Mouse (Mus musculus) embryonic fibroblast, embryonic 13.5 days (primary cell): ENCODE data around the gene Srp72. TPM values are rescaled to one million over a fixed set of nuclear protein-coding genes. Genes with fewer than 3 reads are reported as not detected.
"Not testable (repeated sequence)": the region's sequence is repeated elsewhere in the genome, so short reads cannot be mapped to it uniquely, and the experiment has no call there.

Experiments used
- H3K27ac ChIP-seq: 2 replicates; pipeline ENCODE4 v1.5.1; 2012; ENCODE audit warnings: low read length, control low read depth, inconsistent platforms; ENCODE audit not compliant: insufficient read depth
- H3K4me1 ChIP-seq: 2 replicates; pipeline ENCODE4 v1.6.1; 2011; ENCODE audit warnings: low read length; ENCODE audit not compliant: control insufficient read depth, insufficient read depth
- H3K4me3 ChIP-seq: 2 replicates; pipeline ENCODE4 v1.5.1; 2011; ENCODE audit warnings: mild to moderate bottlenecking, control low read depth, low read length; ENCODE audit not compliant: insufficient read depth
- CTCF ChIP-seq: IDR thresholded peaks from 2 replicates; pipeline ENCODE4 v1.5.1; 2011; ENCODE audit warnings: mild to moderate bottlenecking, control low read depth, low read length, moderate library complexity, borderline replicate concordance; ENCODE audit not compliant: insufficient read depth
- POLR2A ChIP-seq: IDR thresholded peaks from 2 replicates; pipeline ENCODE4 v1.6.1; 2011; ENCODE audit warnings: low read depth, mild to moderate bottlenecking, control low read depth, low read length, moderate library complexity
- polyA plus RNA-seq: library from polyadenylated mRNA; stranded (reverse); fragments of >200 nt; gene quantifications from 2 replicates; pipeline ENCODE4 v1.2.4, GENCODE M21; 2011; ENCODE audit warnings: low read depth; ENCODE audit not compliant: missing spikeins, insufficient read length

Gene Srp72
- polyA plus RNA-seq, 1 experiment: 192 TPM

DNA sequence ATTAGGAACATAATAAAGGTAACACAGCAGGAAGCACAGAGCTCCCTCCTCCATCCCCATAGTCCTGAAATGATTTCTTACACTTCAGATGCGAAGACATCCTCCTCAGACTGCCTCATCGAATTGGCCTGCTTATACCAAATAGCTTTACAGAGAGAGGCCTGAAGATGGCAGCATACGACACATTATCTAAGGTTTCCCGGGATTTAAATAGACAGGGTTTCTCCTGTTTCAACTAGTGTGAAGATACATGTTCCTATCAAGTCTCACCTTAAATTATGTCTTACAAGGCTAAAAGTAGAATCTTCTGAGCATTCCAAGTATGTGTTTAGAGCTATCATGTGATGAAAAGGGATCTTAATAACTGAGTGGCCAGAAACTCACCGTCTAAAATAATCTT is 23.9 kb downstream of the Srp72 start:
- H3K27ac ChIP-seq: no peak overlapping the region
- TF ChIP-seq POLR2A: no peak
- TF ChIP-seq CTCF: no peak

DNA sequence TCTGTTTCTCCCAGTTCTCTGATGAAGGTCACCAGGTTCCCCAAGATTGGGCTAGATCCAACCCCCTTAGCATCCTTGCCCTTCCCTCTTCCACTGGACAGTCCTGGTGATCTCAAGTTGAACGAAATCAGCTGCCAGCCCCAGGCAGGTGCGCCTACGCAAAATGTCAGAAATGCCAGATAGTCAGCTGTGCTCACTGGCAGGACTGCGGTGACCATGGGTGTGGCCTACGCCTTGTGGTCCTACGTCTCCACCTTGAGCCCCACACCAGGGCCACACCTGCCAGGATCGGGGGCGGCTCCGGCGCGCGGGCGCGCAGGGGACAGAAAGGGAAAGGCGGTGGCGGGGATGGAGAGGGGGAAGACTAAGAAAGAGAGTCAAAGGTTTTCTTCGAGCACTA is 26.7 kb downstream of the Srp72 start:
- TF ChIP-seq POLR2A (no peak), CTCF (no peak)
- peaks cover 5% of the 10 kb centered on the region; the same call in 1 of the 2 replicates for H3K4me1 ChIP-seq
- no peak overlapping the region for H3K4me3 ChIP-seq
- H3K27ac ChIP-seq: no peak overlapping the region

More for the DNA sequence above, 23.9 kb downstream of the Srp72 start:
- Histone ChIP-seq H3K4me1 (no peaks in the 10 kb centered on the region), H3K4me3 (no peak overlapping the region)

DNA sequence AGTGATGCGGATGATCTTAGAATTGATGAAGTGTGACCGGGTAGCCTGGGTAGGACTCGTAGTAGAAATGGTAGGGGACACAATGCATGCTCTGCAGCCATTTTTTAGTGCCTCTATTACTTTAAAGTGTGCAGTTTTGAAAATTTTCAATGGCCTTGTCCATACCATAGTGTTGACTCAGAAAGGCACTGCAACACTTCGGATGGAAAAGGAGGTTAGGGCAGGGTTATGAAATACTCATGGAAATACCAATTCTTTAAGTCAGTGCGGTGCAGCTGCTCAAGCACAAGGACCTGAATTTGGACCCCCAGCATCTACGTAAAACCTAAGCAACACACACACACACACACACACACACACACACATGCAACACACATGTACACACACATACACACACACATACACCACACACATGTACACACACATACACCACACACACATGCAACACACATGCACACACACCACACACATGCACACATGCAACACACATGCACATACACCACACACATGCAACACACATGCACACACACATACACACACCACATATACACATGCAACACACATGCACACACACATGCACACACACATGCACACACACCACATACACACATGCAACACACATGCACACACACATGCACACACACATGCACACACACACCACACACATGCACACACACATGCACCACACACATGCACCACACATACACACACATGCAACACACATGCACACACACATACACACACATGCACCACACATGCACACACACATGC is 29.8 kb downstream of the Srp72 start, which contains the start of gene Arl9:
TSS of gene Arl9 (plus strand) at position 5 of the 771 bp plus-strand sequence.
- peak; percentile 3; the same call in 1 of the 2 replicates for TF ChIP-seq CTCF
- no peak for TF ChIP-seq POLR2A
- Histone ChIP-seq H3K4me3 (no peak within 1 kb of the TSS), H3K27ac (no peak within 1 kb of the TSS), H3K4me1 (peaks cover 5% of the 10 kb centered on the region; the same call in 1 of the 2 replicates)

DNA sequence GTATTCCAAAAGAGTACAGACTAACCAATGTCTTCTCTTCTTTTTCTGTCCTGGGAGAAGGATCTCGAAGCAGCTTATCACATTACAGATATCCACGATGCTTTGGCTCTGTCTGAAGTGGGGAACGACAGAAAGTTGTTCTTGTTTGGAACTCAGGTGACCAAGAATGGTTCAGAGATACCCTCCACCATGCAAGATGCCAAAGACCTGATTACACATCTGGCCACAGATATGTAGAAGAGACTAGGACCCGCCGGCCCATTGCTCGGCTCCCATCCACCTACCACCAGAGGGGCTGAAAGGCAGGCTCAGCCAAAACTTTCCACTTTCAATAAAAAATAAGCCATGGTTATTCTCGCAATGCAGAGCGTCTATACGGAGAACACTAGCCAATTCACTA is 35.9 kb downstream of the Srp72 start:
- Histone ChIP-seq H3K27ac (no peak overlapping the region), H3K4me1 (no peaks in the 10 kb centered on the region), H3K4me3 (no peak overlapping the region)
- TF ChIP-seq CTCF (no peak), POLR2A (no peak)

DNA sequence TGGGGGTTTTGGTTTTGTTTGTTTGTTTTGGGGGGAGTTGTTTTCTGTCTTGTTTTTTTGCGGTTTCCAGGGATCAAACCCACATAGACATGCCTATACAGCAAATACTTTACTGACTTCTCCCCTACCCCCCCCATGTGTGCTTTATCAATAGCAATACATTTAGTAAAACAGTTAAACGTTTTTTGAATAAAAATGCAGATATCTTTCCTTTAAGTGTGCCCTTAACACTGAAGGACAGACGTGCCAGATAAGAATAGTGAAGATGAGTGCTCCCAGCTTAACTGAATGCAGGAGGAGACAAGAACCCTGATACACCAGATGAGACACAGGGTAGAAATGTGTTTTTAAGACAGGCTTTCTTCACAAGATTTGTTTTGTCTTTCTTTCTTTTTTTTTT is 36.6 kb downstream of the Srp72 start:
- no peaks in the 10 kb centered on the region for H3K4me1 ChIP-seq
- H3K27ac ChIP-seq: no peak overlapping the region
- no peak for TF ChIP-seq POLR2A
- TF ChIP-seq CTCF: no peak
- no peak overlapping the region for H3K4me3 ChIP-seq

DNA sequence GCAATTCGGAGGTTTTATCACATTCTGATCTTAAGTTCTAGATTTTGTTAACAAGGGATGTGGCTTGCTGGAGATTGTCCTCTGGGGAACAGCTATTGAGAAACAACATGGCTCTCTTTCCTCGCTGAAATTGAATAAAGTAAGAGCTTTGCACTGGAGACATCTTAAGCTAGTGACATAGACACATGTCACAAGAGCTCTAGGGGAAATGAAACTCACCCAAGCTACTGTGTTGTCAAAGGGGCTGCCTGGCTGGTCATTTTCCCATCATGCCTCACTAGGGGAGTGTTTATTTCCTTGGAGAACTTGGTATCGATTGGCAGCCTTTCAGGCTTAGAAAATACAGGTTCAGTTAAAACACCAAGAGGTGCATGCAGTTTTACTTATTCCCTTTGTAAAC is 38.7 kb downstream of the Srp72 start:
- TF ChIP-seq POLR2A: no peak
- Histone ChIP-seq H3K4me1 (no peaks in the 10 kb centered on the region), H3K4me3 (no peak overlapping the region), H3K27ac (no peak overlapping the region)

DNA sequence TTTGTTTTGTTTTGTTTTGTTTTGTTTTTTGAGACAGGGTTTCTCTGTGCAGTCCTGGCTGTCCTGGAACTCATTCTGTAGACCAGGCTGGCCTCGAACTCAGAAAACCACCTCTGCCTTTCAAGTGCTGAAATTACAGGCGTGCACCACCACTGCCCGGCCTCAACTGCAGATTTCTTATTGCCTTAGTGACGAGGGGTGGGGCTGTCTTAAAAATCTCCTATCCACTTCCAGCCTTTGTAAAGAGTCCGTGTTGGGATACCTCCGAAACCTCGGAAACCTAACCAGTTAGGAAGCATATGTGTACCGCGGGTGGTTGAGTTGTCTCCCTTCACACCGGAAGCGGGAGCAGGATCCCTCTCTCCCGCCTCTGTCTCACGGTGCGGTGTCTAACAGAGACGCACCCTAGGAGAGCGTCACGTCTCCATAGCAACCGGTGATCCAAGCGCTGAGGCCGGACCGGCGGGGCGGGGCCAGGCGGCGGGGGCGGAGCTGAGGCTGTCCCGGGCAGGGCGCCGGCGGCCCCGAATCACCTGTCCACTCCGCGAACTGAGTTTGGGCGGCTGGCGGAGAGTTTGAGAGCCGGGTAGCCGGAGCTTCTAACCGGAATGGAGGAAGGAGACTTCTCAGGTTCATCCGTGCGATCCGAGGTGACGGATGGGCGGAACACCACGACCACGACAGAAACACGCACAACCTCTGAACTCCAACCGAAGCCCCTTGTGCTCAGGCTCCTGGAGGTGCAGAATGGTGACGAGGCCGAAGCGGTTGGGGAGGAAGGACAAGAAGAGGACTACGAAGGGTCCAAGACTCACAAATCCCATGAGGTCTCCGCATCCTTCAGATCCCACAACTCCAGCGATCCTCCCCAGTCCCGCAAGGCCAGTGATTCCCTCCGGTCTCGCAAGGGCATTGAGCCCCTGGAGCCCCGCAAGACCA is 41.3 kb downstream of the Srp72 start, which contains the start of gene Thegl:
TSS of gene Thegl (plus strand) at position 480 of the 939 bp plus-strand sequence.
- H3K4me1 ChIP-seq: no peaks in the 10 kb centered on the region
- TF ChIP-seq POLR2A (no peak), CTCF (no peak)
- peak within 1 kb of the TSS; percentile 29 for H3K4me3 ChIP-seq

DNA sequence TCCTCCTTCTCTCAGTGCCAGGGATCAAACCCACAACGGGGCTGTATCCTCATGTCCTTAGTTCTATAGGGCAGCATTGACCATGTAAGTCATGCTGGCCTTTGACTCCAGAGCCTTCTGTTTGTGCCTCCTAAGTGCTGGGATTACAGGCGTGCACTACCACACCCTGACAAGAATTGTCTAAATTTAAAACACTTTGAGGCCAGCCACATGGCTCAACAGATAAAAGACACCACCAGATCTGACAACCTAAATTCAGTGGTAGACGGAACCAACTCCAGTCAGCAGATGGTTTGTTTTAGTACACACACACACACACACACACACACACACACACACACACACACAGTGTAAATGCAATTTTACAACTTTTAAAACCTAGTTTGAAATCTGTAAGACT is 53.6 kb downstream of the Srp72 start:
- Histone ChIP-seq H3K4me3 (no peak overlapping the region), H3K4me1 (no peaks in the 10 kb centered on the region), H3K27ac (no peak overlapping the region)
- TF ChIP-seq POLR2A (no peak), CTCF (no peak)

More for the DNA sequence above, 41.3 kb downstream of the Srp72 start, which contains the start of gene Thegl:
- no peak within 1 kb of the TSS for H3K27ac ChIP-seq

DNA sequence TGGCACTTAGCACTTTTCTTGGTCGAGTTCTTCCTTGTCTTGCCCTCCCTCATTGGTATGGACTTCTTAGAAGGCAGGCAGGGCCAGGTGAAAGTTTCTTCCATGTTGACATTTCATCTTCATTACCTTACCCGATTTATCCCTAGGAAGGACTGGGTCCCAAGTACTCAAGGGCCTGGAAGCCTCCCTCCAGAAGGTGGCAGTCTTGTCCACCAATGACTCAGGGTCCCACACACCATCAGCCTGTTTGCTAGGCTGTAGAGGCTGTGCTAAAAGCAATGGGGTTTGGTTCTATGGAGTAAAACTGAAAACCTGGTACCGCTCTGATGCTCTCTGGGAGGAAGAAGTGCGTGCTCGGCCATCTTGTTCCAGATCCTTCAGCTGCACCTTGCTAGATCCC is 55.3 kb downstream of the Srp72 start:
- no peaks in the 10 kb centered on the region for H3K4me1 ChIP-seq
- TF ChIP-seq POLR2A: no peak
- peak; percentile 66; the same call in 1 of the 2 replicates for TF ChIP-seq CTCF
- no peak overlapping the region for H3K4me3 ChIP-seq

DNA sequence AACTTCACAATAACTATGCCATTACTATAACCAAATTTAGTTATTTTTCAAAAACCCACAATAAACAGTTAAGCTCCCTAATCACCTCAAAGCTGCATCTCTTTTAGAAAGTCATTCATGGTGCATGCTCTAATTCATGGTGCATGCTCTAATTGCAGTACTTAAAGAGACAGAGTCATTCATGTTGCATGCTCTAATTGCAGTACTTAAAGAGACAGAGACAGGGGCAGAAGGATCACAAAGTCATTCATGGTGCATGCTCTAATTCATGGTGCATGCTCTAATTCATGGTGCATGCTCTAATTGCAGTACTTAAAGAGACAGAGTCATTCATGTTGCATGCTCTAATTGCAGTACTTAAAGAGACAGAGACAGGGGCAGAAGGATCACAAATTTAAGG is 60.6 kb downstream of the Srp72 start:
- not testable (repeated sequence) for H3K27ac ChIP-seq, H3K4me1 ChIP-seq, H3K4me3 ChIP-seq

More for the DNA sequence above, 55.3 kb downstream of the Srp72 start:
- H3K27ac ChIP-seq: no peak overlapping the region
